Mouse (Mus musculus) adrenal gland, postnatal 25 days (tissue): ENCODE results near the gene Fndc3b. TPM values are rescaled to one million over a fixed set of nuclear protein-coding genes. Genes with fewer than 3 reads are reported as not detected.
A peak's percentile ranks its signal among the peaks of the same experiment; 100 is the strongest.

Experiments
- DNase-seq: peaks from one replicate; pipeline ENCODE4 v3.0.0; 2021; ENCODE audit warnings: mixed read lengths
- total RNA-seq: library from RNA; stranded (reverse); gene quantifications from 2 replicates; pipeline ENCODE4 v1.2.3, GENCODE M21; 2021

Gene Fndc3b
- total RNA-seq, 1 experiment from 2014 or later = 113 TPM

DNA sequence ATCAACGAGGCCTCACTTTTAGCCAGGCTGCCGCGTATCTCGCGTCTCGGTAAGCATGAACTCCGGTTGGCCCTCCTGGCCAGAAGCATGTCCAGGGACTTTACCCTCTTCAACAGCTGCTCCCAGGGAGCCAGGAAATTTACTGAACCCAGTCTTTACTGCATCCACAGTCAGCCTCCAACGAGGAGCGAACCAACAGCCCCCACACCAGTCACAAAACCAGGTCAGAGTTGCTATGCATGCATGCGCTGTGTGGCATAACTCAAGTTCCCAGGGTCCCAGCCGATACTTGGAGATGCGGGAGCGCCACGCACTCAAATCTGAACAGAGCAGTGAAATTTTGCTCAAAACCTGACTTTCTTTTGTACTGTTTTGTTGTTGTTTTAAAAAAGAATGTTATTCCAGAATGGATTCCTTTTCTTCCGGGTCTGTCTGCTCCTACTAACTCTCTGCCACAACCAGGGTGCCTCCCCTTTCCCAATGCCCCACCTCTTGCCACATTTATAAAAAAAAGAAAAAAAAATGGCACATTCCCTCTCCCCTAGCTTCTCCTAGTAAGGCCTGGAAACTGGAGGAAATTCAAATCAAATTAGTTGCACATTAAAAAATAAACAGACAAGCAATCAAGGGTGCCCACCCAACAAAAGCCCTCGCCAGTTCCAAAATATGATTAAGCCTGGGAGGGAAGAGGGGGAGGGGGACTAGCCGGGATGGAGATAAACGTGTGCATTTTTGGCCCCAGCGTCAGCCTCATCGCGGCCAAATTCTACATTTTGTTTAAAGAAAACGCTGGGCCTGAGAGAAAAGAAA lies 1.8 kb downstream of the Fndc3b start:
- no peak for DNase-seq

DNA sequence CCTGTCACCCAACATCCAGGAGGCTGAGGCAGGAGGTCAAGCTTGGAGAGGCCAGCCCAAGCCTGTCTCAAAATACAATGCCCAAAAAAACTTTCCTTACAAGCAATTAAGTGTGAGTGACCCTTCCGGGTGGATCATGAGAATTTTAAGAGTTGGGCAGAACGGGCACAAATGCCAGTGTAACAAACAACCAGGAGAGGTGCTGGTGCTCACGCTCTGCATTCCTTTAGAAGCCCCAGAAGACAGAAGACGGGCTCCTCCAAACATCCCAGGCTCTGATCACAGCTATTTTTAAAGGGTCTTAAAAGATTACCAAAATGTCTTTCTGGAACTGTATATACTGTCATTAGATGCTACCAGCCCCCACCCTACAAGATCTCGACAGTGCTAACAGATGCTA lies 2.5 kb downstream of the Fndc3b start:
- DNase-seq = no peak

DNA sequence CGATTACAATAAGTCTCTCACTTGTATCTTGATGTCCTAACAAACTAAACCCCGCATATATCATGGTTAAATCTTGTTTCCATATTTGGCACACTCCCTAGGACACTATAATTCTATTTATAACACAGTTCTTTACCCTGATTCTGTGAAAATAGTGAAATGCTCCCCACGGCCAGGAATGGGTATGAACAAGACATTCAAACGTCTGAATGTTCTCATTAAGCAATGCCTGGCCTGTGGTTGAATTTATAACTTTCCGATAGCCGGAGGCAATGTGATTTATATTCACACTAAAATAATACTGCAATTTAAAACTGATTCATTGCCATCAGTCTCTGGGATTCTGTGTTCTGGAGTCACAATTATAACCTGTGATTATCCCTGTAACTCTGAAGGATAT lies 5.3 kb downstream of the Fndc3b start:
- DNase-seq = no peak

DNA sequence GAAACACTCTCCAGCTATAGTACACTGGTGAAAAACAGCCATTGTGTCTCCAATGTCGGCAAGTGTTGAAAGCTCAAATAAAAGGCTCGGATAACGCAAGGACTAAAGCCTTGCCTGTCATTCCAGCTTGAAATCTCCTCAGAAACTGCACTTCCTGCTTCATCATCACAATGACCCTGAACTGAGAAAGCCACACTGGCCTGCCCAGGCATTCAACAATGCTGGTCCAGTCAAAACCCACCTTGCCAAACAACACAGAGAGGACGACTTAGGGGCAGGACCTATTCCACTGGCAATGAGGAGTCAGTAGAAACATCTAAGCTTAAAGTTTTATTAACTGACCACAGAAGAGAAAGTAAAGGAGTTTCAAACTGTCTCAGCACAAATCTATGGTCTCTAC lies 6.1 kb downstream of the Fndc3b start:
- DNase-seq = no peak

DNA sequence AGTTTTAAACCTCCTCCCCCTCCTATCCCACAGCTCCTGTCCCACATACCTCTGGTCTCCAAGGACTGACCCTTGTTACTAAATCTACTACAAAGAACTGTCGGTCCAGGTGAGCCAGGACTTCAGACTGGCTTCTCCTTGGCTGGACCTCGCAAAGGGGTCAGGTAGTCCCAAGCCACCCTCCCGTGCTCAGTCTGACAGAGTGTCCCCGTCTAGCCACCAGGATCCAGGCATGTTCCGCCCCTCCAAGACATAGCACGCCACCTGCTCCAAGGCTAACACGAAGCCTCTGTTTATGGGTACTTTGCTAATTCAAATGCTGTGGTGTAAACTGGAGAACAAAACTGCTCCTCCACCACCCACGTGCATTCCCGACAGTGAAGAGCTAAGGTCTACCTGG lies 6.5 kb downstream of the Fndc3b start:
- no peak for DNase-seq

DNA sequence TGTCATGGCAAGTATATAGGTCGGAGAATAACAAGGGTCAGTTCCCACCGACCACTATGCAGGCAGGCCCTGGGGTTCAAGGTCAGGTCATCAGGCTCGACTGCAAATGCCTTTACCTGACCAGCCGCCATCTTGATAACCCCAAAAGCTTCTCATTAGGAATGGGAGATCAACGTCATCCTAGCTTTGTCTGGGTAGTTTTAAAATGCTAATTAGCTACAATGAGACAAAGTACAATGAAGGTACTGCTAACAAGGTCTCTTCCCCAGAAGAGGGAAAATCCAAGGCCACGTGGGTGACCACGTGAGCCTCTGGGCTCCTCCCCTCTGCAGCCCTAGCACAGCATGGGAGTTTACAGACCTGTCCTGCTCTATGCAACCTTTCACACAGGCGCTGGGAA lies 7.6 kb downstream of the Fndc3b start:
- no peak for DNase-seq

DNA sequence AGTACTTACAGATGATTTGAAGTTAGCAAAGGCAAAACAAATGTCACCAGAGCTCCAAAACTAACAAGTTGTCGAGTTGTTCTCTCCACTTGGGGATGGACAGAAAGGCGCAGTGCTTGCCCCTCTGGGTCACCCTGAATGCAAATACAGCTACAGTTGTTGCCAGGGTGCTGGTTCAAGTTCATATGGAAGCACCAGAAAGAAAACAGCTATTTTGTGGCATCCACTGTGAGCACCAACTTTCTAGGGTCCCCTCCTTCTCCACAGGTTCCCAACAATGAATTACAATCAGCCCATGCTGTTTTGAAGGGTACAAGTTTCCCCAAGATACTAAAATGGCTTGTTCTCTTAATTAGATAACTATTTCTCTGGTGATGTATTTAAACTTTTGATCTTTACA lies 8.0 kb downstream of the Fndc3b start:
- DNase-seq = no peak

DNA sequence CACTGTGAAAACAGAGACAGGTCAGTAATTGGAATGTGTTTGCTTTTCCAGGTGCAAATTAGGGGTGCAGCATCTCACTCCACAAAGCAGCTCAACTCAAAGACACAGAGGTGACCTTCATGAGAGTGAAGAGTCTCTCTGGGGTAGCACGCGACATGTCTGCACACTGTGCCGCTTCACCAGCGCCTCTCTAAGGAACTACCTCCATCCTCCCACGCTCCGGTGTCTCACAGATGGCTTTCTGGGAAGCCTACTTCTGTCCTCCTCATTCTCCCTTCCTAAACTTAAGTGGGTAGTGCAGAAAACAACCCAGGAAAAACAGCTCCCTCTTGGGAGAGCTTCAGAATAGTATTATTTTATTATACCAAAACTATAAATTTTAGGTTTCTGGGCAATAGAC lies 12.4 kb downstream of the Fndc3b start:
- no peak for DNase-seq

DNA sequence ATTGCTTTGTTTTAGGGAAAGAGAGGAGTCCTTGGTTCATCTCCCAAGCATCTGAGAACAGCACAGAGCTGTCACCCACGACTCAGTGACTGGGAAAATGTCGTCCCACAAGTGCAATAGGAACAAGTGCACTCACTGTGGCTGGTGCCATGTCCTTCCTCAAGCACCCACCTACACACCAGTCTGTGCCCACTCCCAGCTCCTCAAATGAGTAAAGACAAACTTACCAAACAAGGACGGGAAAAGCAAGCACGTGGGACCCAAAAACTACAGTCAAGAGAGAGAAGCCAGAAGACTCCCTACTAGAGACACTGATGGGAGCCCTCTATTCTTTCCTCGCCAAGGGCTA lies 14.7 kb downstream of the Fndc3b start:
- no peak for DNase-seq

DNA sequence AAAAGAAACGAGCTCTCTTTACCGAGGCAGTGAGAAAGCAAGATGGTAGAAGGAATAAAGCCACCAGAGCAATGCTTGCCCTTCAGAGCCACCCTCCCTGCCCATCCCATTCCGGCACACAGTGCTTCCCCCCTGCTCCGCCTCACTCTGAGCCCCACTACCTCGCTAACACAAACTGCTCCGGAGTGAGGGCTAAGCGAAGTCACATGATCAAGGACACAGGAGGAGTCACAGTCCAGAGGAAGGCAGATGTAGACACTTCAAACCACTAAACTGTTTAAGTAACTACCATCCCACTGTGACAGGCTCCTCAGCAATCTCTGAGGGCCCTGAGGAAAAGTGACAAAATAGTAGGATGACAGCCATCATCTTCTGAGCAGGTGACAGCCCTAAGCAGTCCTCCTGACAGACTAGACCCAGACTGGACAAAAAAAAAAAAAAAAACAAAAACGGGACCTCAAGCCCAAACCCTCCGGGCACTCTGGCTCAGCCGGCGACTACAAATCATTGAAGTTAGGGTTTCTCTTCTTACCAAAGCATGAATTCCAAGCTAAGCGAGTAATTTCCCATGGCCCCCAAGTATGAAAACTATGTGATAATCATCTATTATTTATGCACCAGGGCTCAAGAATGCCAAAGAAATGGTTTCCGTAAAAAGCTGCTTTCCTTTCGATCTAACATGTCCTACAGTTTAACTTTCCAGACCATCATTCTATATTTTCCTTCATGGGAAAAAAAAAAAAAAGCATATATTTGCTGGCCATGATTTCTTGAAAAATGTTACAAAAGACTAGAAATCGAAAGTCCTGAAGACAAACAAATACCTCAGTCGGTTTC lies 15.3 kb downstream of the Fndc3b start:
- DNase-seq = no peak

DNA sequence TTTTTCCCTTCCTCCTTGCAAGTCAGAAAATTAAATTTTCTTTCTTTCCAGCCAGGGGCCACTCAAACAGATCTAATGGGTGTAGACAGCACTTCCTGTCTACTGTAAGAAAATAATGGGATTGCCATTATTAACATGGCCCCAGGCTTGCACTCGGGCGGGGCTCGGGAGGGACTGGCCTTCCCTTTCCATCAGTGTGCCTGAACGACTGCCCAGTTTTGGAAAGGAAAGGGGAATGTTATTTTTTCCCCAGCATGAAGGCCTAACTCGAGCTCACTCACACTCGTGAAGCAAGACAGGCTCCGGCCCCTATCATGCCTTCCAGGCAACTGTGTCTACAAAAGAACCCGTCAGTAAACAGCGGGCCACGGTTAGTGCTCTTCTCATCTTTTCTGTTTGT lies 16.5 kb downstream of the Fndc3b start:
- no peak for DNase-seq

DNA sequence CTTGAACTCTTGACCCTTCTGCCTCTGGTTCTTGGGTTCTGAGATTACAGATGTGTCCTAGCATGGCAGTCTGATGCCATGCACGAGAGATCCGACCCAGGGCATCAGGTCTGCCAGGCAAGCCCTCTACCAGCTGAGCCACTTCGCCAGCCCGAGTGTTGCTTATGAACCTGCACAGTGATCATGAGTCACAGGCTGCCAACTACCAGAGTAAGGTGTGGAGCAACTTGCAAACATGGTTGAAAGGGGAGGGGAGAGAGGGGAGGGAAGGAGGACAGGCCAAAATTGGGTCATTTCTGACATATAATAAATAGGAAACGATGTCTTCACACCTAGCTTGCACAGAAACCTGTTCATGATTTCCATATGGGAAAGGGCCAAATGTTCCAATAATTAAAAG lies 17.0 kb downstream of the Fndc3b start:
- DNase-seq = no peak

DNA sequence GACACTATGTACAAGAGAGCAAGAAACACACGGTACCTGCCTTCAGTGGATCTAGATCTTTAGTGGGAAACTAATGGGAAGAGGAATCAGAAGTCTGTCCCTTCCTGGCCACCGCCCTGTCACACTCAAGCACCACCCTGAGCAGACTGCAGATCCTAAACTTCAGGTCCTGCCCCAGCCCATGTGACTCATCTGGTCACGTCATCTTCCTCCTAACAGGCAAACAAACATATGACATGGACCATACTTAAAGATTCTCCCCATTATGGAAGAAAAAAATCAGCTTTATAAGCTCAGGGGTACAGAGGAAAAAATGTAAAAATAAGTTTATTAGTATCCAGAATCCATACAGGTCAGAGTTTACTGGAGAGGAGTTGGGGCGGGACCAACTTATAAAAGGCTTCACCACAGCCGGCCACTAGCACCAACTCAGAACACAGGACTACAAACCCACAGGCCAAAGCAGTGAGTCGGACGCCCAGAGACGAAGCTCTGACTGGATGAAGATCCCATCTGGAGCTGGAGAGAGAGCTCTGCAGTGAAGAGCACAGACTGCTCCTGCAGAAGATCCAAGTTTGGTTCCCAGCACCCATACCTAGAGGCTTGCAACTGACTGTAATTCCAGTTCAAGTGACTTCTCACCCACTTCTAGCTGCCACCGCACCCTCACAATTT lies 19.5 kb downstream of the Fndc3b start:
- DNase-seq = no peak

DNA sequence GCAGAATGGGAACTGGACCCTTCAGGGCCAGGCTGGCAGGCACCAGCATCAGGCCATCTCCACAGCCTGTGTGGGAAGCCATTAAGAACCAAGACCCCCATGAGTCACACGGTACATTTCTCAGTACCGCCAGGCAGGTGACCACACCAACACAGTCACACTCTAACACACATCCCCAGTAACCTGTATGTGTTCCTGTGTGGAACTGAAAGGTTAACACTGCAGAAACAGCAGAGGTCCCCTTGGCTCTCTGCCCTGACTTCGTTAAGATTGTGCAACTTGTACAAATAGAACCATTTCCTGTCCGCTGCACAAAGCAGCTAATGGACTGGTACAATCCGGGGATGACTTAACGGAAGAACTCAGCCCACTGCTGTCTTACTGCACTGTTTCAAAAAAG lies 21.1 kb downstream of the Fndc3b start:
- peak; percentile 63 for DNase-seq

DNA sequence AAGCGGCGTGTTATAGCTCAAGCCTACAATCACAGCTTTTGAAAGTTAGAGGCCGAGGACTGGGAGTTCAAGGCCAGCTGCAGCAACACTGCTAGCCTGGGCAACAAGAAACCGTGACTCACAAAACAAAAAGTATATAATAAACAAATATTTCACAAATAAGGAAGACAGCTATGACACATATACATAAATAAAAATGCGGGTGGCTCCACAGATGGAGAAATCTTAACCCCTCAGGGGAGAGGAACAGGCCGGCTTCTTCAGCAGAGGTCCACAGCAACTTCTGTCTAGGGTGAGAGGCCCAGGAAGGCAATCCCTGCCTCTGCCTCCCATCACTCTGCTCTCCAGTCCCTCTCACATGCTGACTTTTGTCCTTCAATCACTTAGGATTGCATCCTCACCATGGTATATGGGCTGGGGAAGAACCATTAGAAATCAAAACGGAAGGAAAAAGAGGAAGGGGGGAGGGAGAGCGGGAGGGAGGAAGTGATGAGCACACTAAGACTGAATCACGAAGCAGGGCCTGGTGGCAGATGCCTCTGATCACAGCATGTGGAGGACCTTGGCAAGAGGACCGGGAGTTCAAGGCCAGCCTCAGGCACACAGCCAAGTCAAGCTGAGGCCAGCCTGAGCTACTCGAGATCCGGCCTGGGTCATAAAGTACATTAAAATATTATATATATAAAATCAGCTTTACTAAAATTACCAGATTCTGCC lies 21.8 kb downstream of the Fndc3b start:
- DNase-seq = peak; percentile 83

DNA sequence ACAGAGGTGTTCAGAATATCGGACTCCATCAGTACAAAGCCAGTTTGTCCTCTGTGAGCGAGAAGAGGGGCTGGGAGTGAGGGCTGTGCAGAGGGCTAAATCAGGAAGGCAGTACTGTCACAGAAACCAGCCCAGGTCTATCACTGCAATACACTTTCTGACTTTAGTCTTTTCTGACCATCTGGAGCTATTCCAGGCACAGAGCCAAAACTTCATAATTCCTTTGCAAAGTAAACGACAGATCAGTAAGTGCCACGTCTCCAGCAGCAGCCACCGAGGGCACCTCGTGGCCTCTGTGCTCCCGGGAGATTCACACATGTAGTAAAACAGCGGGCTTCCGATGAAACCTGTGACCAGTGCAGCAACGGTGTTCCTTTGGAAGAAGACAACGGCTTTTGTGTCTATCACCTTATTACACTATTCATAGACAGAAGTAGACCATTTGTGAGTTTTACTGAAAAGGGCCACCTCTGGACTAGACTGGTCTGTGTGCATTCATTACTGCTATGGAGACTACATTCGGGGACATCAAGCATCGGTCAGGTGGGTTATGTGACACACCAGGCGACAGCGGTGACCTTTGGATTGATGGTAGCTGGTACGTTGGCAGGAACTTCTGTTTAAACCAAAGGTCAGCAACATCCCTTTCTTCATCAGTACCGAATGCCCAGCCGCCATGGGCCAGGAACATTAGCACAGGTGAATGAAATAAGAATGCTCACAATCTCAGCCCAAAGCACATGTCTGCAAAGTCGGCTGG lies 24.2 kb downstream of the Fndc3b start:
- no peak for DNase-seq

DNA sequence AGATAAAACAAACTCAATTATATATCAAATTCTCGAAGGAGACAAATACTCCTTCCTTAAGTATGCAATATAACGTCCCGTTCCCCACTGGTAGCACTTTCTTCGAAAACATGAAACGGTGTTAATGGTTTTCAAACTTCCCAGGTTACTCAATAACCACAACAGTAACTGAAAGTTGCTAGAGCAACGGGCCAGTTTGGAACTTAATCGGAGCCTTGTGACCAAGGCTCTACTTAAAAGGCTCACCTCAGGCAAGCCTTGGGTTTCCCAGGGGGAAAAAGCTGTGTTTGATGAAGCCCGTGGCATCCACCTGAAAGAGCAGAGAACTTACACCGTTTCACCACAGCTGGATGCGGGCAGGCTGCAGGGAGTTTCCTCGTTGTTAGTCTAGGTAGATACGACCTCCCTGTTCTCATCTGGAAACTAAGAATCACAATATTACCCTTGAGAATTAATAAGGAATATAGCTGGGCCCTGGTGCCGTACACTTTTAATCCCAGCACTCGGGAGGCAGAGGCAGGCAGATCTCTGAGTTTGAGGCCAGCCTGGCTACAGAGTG lies 25.4 kb downstream of the Fndc3b start:
- DNase-seq = no peak

DNA sequence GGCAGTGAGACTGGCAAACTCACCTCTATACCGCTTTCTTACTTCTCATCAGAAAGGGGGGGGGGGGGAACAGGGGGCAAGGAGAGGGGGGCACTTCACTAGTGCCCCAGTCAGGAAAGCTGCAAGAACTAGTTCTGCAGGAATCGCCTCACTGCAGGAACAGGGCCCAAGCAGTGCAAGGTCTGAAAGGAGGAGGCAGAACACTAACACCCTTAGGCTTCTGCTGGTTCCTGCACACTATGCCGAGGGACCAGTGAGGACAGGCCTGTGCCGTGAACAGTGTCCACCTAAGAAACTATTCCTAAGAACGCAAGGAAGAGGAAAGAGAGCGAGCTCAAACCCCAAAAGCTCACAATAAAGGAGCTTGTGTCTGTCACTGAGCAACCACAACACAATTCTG lies 26.0 kb downstream of the Fndc3b start:
- DNase-seq = no peak

DNA sequence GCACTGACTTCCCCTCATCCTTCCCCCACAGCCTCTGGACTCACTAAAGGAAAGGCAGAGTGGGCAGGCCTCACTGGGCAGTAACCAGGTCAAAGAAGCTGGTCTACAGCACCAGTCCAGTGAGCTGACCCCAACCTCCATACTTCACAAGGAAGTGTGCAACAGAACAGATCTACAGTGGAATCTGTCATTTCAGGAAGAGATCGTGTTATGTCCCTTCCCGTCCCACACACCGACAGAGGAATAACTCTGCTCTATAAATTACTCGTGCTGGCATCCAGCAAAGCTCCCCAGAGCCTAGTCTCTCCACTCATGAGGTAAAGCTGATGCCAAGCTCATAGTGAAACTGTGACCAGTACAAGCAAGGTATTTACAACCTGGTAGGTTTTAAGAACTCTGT lies 27.7 kb downstream of the Fndc3b start:
- no peak for DNase-seq

DNA sequence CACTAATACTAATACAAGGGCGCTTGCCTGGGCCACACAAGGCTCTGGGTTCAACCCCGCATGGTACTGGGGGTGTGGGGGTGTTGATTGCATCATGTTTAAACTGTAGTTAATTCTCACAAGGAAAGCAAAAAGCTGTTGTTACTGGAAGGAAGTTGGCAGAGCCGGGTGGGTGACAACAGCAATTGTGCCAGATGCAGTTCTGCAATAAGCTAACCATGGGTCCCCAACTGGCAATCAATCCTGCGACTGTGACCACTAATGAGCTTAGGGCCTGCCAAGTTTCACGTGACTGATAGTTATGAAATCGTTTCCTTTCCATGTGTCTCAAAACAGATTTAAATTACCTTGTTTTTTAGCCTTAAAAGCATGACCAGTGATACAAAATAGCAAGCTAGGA lies 33.5 kb downstream of the Fndc3b start:
- DNase-seq = no peak

DNA sequence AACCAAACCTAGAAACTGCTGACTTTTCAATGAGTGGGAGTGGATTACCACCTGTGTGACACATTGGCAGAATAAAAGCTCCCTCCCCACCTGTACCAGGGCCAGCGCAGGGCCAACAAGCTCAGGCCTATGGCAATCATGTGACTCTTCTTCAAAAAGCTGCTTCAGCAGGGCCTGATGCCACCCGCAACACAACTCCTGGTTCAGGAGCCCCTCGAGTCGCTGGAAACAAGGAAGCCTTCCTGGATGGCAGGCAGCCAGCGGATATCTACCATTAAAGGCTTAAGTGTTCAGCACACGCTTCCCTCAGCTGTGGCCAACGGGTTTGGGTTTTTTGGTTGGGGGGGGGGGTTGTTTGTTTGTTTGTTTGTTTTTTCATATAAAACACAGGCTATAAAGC lies 37.4 kb downstream of the Fndc3b start:
- DNase-seq = no peak

DNA sequence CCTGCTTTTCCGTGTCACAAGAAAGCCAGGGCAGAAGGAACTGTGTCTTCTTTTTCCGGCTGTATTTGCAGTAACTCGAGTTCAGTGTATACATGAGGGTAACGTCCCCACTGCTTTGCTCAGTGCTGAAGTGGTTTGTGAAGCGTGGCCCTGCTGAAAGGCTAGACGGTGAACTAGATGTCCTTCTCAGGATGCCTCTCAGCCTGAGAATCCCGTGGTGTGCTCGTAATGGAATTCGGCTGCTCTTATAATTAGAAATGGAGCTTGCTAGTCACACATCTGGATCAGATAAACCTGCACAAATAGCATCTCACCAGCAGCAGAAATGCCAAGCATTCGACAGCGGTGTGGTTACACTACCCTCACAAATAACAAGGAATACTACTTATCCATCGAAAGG lies 40.7 kb downstream of the Fndc3b start:
- DNase-seq = no peak
